Mouse (Mus musculus): ENCODE results near the gene Dcaf4.

DNA sequence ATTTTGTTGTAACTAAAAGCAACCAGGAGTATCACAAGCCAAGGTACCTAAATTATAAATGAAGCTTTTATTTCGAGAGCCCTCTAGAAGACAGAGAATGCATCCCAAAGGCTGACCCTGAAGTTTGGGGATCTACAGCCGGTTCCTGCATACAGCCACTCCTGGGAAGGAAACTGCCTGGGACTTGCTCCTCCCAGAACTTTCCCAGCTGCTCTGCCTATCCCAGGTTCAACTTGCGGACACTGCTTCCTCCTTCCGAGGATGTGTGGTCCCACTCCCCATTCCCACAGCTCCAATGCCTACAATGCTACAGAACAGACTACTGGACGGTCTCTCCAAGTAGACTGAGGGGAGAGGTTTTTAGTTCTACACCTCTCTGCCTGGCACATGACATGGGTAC lies 52.5 kb downstream of the Dcaf4 start:
- TF ChIP-seq CTCF (IDR thresholded peaks at IDR 0.05; ENCODE audit: low read depth) (no peak), EP300 (IDR thresholded peaks at IDR 0.05; ENCODE audit: low read depth) (no peak)
